Mouse (Mus musculus) embryonic facial prominence, embryonic 12.5 days (tissue): Measurements from ENCODE around the gene Wdr25. TPM values are rescaled to one million over a fixed set of nuclear protein-coding genes. Genes with fewer than 3 reads are reported as not detected.
"Not testable (repeated sequence)": the region's sequence is repeated elsewhere in the genome, so short reads cannot be mapped to it uniquely, and the experiment has no call there.

Experiments used
- ATAC-seq: fragments of 200-750 bp; cut with Nextera tagmentation; 2 replicates; pipeline ENCODE4 v1.8.0; 2017; ENCODE audit not compliant: insufficient number of reproducible peaks, insufficient read depth, low FRiP score, low TSS enrichment
- H3K27ac ChIP-seq: fragments of 300-500 bp; sonication (generic); 2 replicates; pipeline ENCODE4 v1.5.1; 2016; ENCODE audit warnings: mild to moderate bottlenecking
- H3K27me3 ChIP-seq: fragments of 300-500 bp; sonication (generic); 2 replicates; pipeline ENCODE4 v1.6.1; 2016; ENCODE audit warnings: mild to moderate bottlenecking, moderate library complexity
- H3K36me3 ChIP-seq: fragments of 300-500 bp; sonication (generic); 2 replicates; pipeline ENCODE4 v1.6.1; 2016; ENCODE audit warnings: mild to moderate bottlenecking
- H3K4me1 ChIP-seq: fragments of 300-500 bp; sonication (generic); 2 replicates; pipeline ENCODE4 v1.6.1; 2016
- H3K4me2 ChIP-seq: fragments of 300-500 bp; sonication (generic); replicated peaks from 2 replicates; pipeline ENCODE4 v1.6.1; 2016; ENCODE audit warnings: mild to moderate bottlenecking, moderate library complexity
- H3K4me3 ChIP-seq: fragments of 300-500 bp; sonication (generic); 2 replicates; pipeline ENCODE4 v1.5.1; 2016; ENCODE audit warnings: mild to moderate bottlenecking
- H3K9ac ChIP-seq: fragments of 300-500 bp; sonication (generic); 2 replicates; pipeline ENCODE4 v1.6.1; 2016; ENCODE audit warnings: mild to moderate bottlenecking, moderate library complexity
- H3K9me3 ChIP-seq: fragments of 300-500 bp; sonication (generic); 2 replicates; pipeline ENCODE4 v1.6.1; 2016; ENCODE audit warnings: mild to moderate bottlenecking, moderate library complexity
- WGBS: fragments of 180-500 bp; shearing (Covaris S2); methylation state at CpG from one replicate; pipeline ENCODE4 v1.1.7; 2016; 5-methylcytosine and 5-hydroxymethylcytosine counted together
- polyA plus RNA-seq: library from polyadenylated mRNA; unstranded; fragments of >200 nt; fragmentation: Nextera tagmentation; extraction: Ambion mirVana; gene quantifications from 2 replicates; pipeline ENCODE4 v1.2.1, GENCODE M21; 2016

The Wdr25 gene
- 9.3 and 12.9 TPM in 2 replicates for polyA plus RNA-seq

GRCm38 (mm10) chr12:108892989-108893714, at the start of gene Wdr25:
TSS of gene Wdr25 (plus strand) at chr12:108893631.
- WGBS, result 23% methylated on average over 12 of the region's 12 CpGs
- Histone ChIP-seq H3K27me3 (no peaks in the 10 kb centered on the region), H3K9me3 (no peaks in the 10 kb centered on the region), H3K36me3 (peaks cover 17% of the 10 kb centered on the region; the same call in 1 of the 2 replicates), H3K4me2 (peak within 1 kb of the TSS; percentile 92), H3K4me3 (peak within 1 kb of the TSS; percentile 92), H3K27ac (no peak within 1 kb of the TSS), H3K9ac (peak within 1 kb of the TSS; percentile 74), H3K4me1 (peaks cover 19% of the 10 kb centered on the region)
- ATAC-seq, result no peak

GRCm38 (mm10) chr12:108848033-108848432, 45.4 kb upstream of the Wdr25 start:
- not testable (repeated sequence) for H3K9me3 ChIP-seq, H3K27me3 ChIP-seq, H3K4me3 ChIP-seq, H3K27ac ChIP-seq, H3K4me2 ChIP-seq, ATAC-seq, H3K4me1 ChIP-seq, H3K9ac ChIP-seq
- WGBS, result 92% methylated on average over 3 of the region's 3 CpGs
- H3K36me3 ChIP-seq, result peaks cover 26% of the 10 kb centered on the region

- H3K4me1 ChIP-seq, result no peaks in the 10 kb centered on the region
- peaks cover 14% of the 10 kb centered on the region for H3K36me3 ChIP-seq
- no peaks in the 10 kb centered on the region for H3K27me3 ChIP-seq
- H3K27ac ChIP-seq, result no peak overlapping the region
- no peaks in the 10 kb centered on the region; the same call in 1 of the 2 replicates for H3K9me3 ChIP-seq
- no peak overlapping the region for H3K9ac ChIP-seq
- H3K4me2 ChIP-seq, result no peak overlapping the region
- WGBS, result 81% methylated on average over 4 of the region's 4 CpGs
- no peak for ATAC-seq
- H3K4me3 ChIP-seq, result no peak overlapping the region
These were observed 43.9 kb upstream of the Wdr25 start for GRCm38 (mm10) chr12:108849488-108850022.

- Histone ChIP-seq H3K27me3 (no peaks in the 10 kb centered on the region), H3K36me3 (peaks cover 8% of the 10 kb centered on the region), H3K4me3 (no peak overlapping the region), H3K27ac (no peak overlapping the region), H3K9ac (no peak overlapping the region), H3K4me2 (no peak overlapping the region), H3K4me1 (no peaks in the 10 kb centered on the region), H3K9me3 (no peaks in the 10 kb centered on the region; the same call in 1 of the 2 replicates)
- ATAC-seq, result no peak
- WGBS, result 40% methylated on average over 8 of the region's 8 CpGs
These were observed 43.3 kb upstream of the Wdr25 start for GRCm38 (mm10) chr12:108850129-108850528.

- H3K9ac ChIP-seq, result no peak overlapping the region
- no peak overlapping the region for H3K4me3 ChIP-seq
- no peaks in the 10 kb centered on the region for H3K4me1 ChIP-seq
- H3K36me3 ChIP-seq, result 0 out of 2 replicates have a peak, but pooled peaks cover 3% of the 10 kb centered on the region
- no peak overlapping the region for H3K4me2 ChIP-seq
- no peaks in the 10 kb centered on the region; the same call in 1 of the 2 replicates for H3K9me3 ChIP-seq
- WGBS, result 88% methylated on average over 8 of the region's 8 CpGs
- H3K27me3 ChIP-seq, result no peaks in the 10 kb centered on the region
- no peak for ATAC-seq
- no peak overlapping the region for H3K27ac ChIP-seq
These were observed 42.5 kb upstream of the Wdr25 start for GRCm38 (mm10) chr12:108850886-108851285.

GRCm38 (mm10) chr12:108852822-108853221, 40.6 kb upstream of the Wdr25 start:
- Histone ChIP-seq H3K4me2 (no peak overlapping the region), H3K4me1 (0 out of 2 replicates have a peak, but pooled peaks cover 5% of the 10 kb centered on the region), H3K9ac (no peak overlapping the region), H3K27ac (no peak overlapping the region), H3K9me3 (no peaks in the 10 kb centered on the region), H3K36me3 (0 out of 2 replicates have a peak, but pooled peaks cover 2% of the 10 kb centered on the region), H3K27me3 (no peaks in the 10 kb centered on the region), H3K4me3 (no peak overlapping the region)
- 84% methylated on average over 8 of the region's 8 CpGs for WGBS
- no peak for ATAC-seq

- no peak for ATAC-seq
- Histone ChIP-seq H3K27ac (no peak overlapping the region), H3K9ac (no peak overlapping the region), H3K36me3 (peaks cover 9% of the 10 kb centered on the region), H3K4me2 (no peak overlapping the region), H3K4me3 (no peak overlapping the region), H3K4me1 (0 out of 2 replicates have a peak, but pooled peaks cover 5% of the 10 kb centered on the region), H3K9me3 (no peaks in the 10 kb centered on the region), H3K27me3 (no peaks in the 10 kb centered on the region)
- WGBS, result 92% methylated on average over 10 of the region's 10 CpGs
These were observed 38.4 kb upstream of the Wdr25 start for GRCm38 (mm10) chr12:108855081-108855480.

- WGBS, result 80% methylated on average over 8 of the region's 8 CpGs
- H3K36me3 ChIP-seq, result peaks cover 20% of the 10 kb centered on the region
- H3K4me2 ChIP-seq, result no peak overlapping the region
- no peak overlapping the region for H3K4me3 ChIP-seq
- H3K4me1 ChIP-seq, result 0 out of 2 replicates have a peak, but pooled peaks cover 5% of the 10 kb centered on the region
- no peak for ATAC-seq
- H3K9me3 ChIP-seq, result no peaks in the 10 kb centered on the region
- no peak overlapping the region for H3K27ac ChIP-seq
- no peak overlapping the region for H3K9ac ChIP-seq
- no peaks in the 10 kb centered on the region for H3K27me3 ChIP-seq
These were observed 37.2 kb upstream of the Wdr25 start for GRCm38 (mm10) chr12:108856186-108856585.

- no peak overlapping the region for H3K9ac ChIP-seq
- peaks cover 29% of the 10 kb centered on the region for H3K36me3 ChIP-seq
- H3K27me3 ChIP-seq, result no peaks in the 10 kb centered on the region
- ATAC-seq, result no peak
- H3K9me3 ChIP-seq, result no peaks in the 10 kb centered on the region
- 0 out of 2 replicates have a peak, but pooled peaks cover 5% of the 10 kb centered on the region for H3K4me1 ChIP-seq
- no peak overlapping the region for H3K27ac ChIP-seq
- H3K4me2 ChIP-seq, result no peak overlapping the region
- H3K4me3 ChIP-seq, result no peak overlapping the region
- 85% methylated on average over 7 of the region's 7 CpGs for WGBS
These were observed 36.3 kb upstream of the Wdr25 start for GRCm38 (mm10) chr12:108857109-108857508.

- no peaks in the 10 kb centered on the region for H3K27me3 ChIP-seq
- ATAC-seq, result no peak
- WGBS, result 71% methylated on average over 7 of the region's 7 CpGs
These were observed 35.7 kb upstream of the Wdr25 start for GRCm38 (mm10) chr12:108857589-108858184.

GRCm38 (mm10) chr12:108858486-108858885, 34.9 kb upstream of the Wdr25 start:
- H3K4me3 ChIP-seq, result no peak overlapping the region
- H3K4me2 ChIP-seq, result no peak overlapping the region
- no peaks in the 10 kb centered on the region for H3K27me3 ChIP-seq
- WGBS, result 90% methylated on average over 5 of the region's 5 CpGs
- peaks cover 41% of the 10 kb centered on the region for H3K36me3 ChIP-seq
- no peak overlapping the region for H3K27ac ChIP-seq
- ATAC-seq, result no peak
- no peaks in the 10 kb centered on the region for H3K9me3 ChIP-seq
- 0 out of 2 replicates have a peak, but pooled peaks cover 5% of the 10 kb centered on the region for H3K4me1 ChIP-seq
- no peak overlapping the region for H3K9ac ChIP-seq

More at GRCm38 (mm10) chr12:108857589-108858184, 35.7 kb upstream of the Wdr25 start:
- Histone ChIP-seq H3K4me3 (no peak overlapping the region), H3K36me3 (peaks cover 35% of the 10 kb centered on the region), H3K9ac (no peak overlapping the region), H3K27ac (no peak overlapping the region), H3K4me1 (0 out of 2 replicates have a peak, but pooled peaks cover 5% of the 10 kb centered on the region), H3K4me2 (no peak overlapping the region), H3K9me3 (no peaks in the 10 kb centered on the region)
